8 mouse cellular contexts compared by ENCODE assay signal in genomic region chr12:78225707-78226518, GRCm38 (mm10). TPM values are rescaled to one million over a fixed set of nuclear protein-coding genes. Genes with fewer than 3 reads are reported as not detected.
A peak's percentile ranks its signal among the peaks of the same experiment; 100 is the strongest.
DNase-seq lines count a peak whose midpoint lies in the region; ATAC-seq and TF ChIP-seq lines count a peak whose summit lies in the region.

TSS of gene Gphn (plus strand) at chr12:78226379.

- TF ChIP-seq EP300 in heart, adult 2 months (IDR thresholded peaks at IDR 0.05; ENCODE audit: insufficient read depth, low read depth, low read length): no peak; the same call in 1 of the 2 replicates

- peaks cover 4% of the 10 kb centered on the region; the same call in 1 of the 2 replicates for H3K4me1 ChIP-seq in embryonic facial prominence, embryonic 14.5 days (ENCODE audit: control insufficient read depth, insufficient read depth, low read length)
- peaks cover 2% of the 10 kb centered on the region for H3K4me1 ChIP-seq in heart, adult 2 months (ENCODE audit: control insufficient read depth, insufficient read depth, low read length)
- no peaks in the 10 kb centered on the region for H3K4me1 ChIP-seq in limb, embryonic 14.5 days (ENCODE audit: control insufficient read depth, insufficient read depth, low read length)
- H3K4me1 ChIP-seq in midbrain, postnatal 0 days (ENCODE audit: insufficient read depth, low read length): peaks cover 6% of the 10 kb centered on the region; the same call in 1 of the 2 replicates

- TF ChIP-seq CTCF in heart, adult 2 months (IDR thresholded peaks at IDR 0.05): peak; percentile 24
- TF ChIP-seq CTCF in midbrain, postnatal 0 days (IDR thresholded peaks at IDR 0.05): no peak; the same call in none of the 2 replicates

- peak; percentile 31; the same call in 1 of the 2 replicates for TF ChIP-seq POLR2A in heart, adult 2 months (IDR thresholded peaks at IDR 0.05; ENCODE audit: insufficient read depth, low read depth, low read length)
- TF ChIP-seq POLR2A in limb, embryonic 14.5 days (IDR thresholded peaks at IDR 0.05; ENCODE audit: borderline replicate concordance, extremely low read depth, insufficient read depth, insufficient read length): peak; percentile 59; the same call in 1 of the 2 replicates

- H3K4me3 ChIP-seq in embryonic facial prominence, embryonic 14.5 days (ENCODE audit: low read depth, low read length): peak within 1 kb of the TSS; percentile 95
- H3K4me3 ChIP-seq in heart, adult 2 months: peak within 1 kb of the TSS; percentile 97
- peak within 1 kb of the TSS; percentile 93 for H3K4me3 ChIP-seq in limb, embryonic 14.5 days (replicated peaks; ENCODE audit: low read length)
- peak within 1 kb of the TSS; percentile 83 for H3K4me3 ChIP-seq in midbrain, postnatal 0 days (ENCODE audit: low read depth, low read length)

- peaks cover 2% of the 10 kb centered on the region; the same call in 1 of the 2 replicates for H3K79me2 ChIP-seq in heart, adult 2 months (replicated peaks; ENCODE audit: control insufficient read depth, insufficient read depth, low read length)

- intact Hi-C loops in heart, adult 2 months (cut with DNase I): loop anchor here (2.0 to 10.0 kb wide), 3 partner anchors 106 to 639 kb away; partner anchors contain the start of genes Atp6v1d, Eif2s1 and Mpp5

- no peaks in the 10 kb centered on the region for H3K9me3 ChIP-seq in embryonic facial prominence, embryonic 14.5 days (ENCODE audit: control insufficient read depth, low read length)
- H3K9me3 ChIP-seq in limb, embryonic 14.5 days (ENCODE audit: control insufficient read depth, low read length): no peaks in the 10 kb centered on the region
- H3K9me3 ChIP-seq in midbrain, postnatal 0 days (ENCODE audit: low read length): no peaks in the 10 kb centered on the region

- ATAC-seq in embryonic facial prominence, embryonic 14.5 days (ENCODE audit: low read depth): peak; percentile 98
- peak; percentile 98 for ATAC-seq in limb, embryonic 14.5 days (ENCODE audit: low FRiP score, low read depth)
- ATAC-seq in midbrain, postnatal 0 days (ENCODE audit: low FRiP score): peak; percentile 96

- peak within 1 kb of the TSS; percentile 88 for H3K4me2 ChIP-seq in embryonic facial prominence, embryonic 14.5 days (ENCODE audit: low read depth, low read length)
- H3K4me2 ChIP-seq in limb, embryonic 14.5 days (replicated peaks; ENCODE audit: low read depth, low read length, severe bottlenecking): peak within 1 kb of the TSS; percentile 85
- peak within 1 kb of the TSS; percentile 68 for H3K4me2 ChIP-seq in midbrain, postnatal 0 days (ENCODE audit: low read depth, low read length, poor library complexity, severe bottlenecking)

- no peaks in the 10 kb centered on the region for H3K36me3 ChIP-seq in embryonic facial prominence, embryonic 14.5 days (ENCODE audit: control insufficient read depth, insufficient read depth, low read length)
- H3K36me3 ChIP-seq in heart, adult 2 months (ENCODE audit: control insufficient read depth, insufficient read depth, low read length): peaks cover 2% of the 10 kb centered on the region; the same call in 1 of the 2 replicates
- no peaks in the 10 kb centered on the region for H3K36me3 ChIP-seq in limb, embryonic 14.5 days (ENCODE audit: control insufficient read depth, insufficient read depth, low read length)
- H3K36me3 ChIP-seq in midbrain, postnatal 0 days (ENCODE audit: insufficient read depth, low read length): no peaks in the 10 kb centered on the region

- H3K9ac ChIP-seq in embryonic facial prominence, embryonic 14.5 days (ENCODE audit: low read depth, low read length): peak within 1 kb of the TSS; percentile 85
- H3K9ac ChIP-seq in heart, adult 2 months (ENCODE audit: low read depth, low read length): peak within 1 kb of the TSS; percentile 90
- peak within 1 kb of the TSS; percentile 84 for H3K9ac ChIP-seq in limb, embryonic 14.5 days (ENCODE audit: low read depth, low read length, severe bottlenecking)
- H3K9ac ChIP-seq in midbrain, postnatal 0 days (replicated peaks; ENCODE audit: low read length, poor library complexity, severe bottlenecking): peak within 1 kb of the TSS; percentile 77

- peak within 1 kb of the TSS; percentile 98 for H3K27ac ChIP-seq in embryonic facial prominence, embryonic 14.5 days (replicated peaks; ENCODE audit: low read depth, low read length)
- peak within 1 kb of the TSS; percentile 99 for H3K27ac ChIP-seq in heart, adult 2 months
- peak within 1 kb of the TSS; percentile 98 for H3K27ac ChIP-seq in limb, embryonic 14.5 days (replicated peaks; ENCODE audit: low read depth, low read length)
- H3K27ac ChIP-seq in midbrain, postnatal 0 days (ENCODE audit: low read depth, low read length): peak within 1 kb of the TSS; percentile 94

- DNase-seq in 3T3-L1 (ENCODE audit: low read depth, low spot score): peak; percentile 87
- peak; percentile 75 to 77 for DNase-seq in adrenal gland, postnatal 4 days (ENCODE audit: low spot score in 2 of 2)
- DNase-seq in embryonic facial prominence, embryonic 14.5 days (ENCODE audit: low spot score): peak; percentile 97
- peak; percentile 91 to 93 for DNase-seq in heart, adult 2 months
- peak; percentile 91 for DNase-seq in kidney, adult 8-10 months
- DNase-seq in limb, embryonic 14.5 days (ENCODE audit: low spot score): peak; percentile 90
- peak; percentile 95 for DNase-seq in midbrain, postnatal 0 days (ENCODE audit: low spot score)
- DNase-seq in spleen, postnatal 14 days (ENCODE audit: low spot score in 2 of 2): peak; percentile 47 to 60

- no peaks in the 10 kb centered on the region for H3K27me3 ChIP-seq in embryonic facial prominence, embryonic 14.5 days (replicated peaks; ENCODE audit: control insufficient read depth, insufficient read depth, low read length)
- no peaks in the 10 kb centered on the region for H3K27me3 ChIP-seq in heart, adult 2 months (ENCODE audit: control insufficient read depth, insufficient read depth, low read length)
- H3K27me3 ChIP-seq in limb, embryonic 14.5 days (ENCODE audit: control insufficient read depth, insufficient read depth, low read length): no peaks in the 10 kb centered on the region
- no peaks in the 10 kb centered on the region for H3K27me3 ChIP-seq in midbrain, postnatal 0 days (ENCODE audit: insufficient read depth, low read length)

- 0% methylated on average over 27 of the region's 70 CpGs for WGBS in embryonic facial prominence, embryonic 14.5 days
- under 1% methylated on average over 70 of the region's 70 CpGs for WGBS in heart, adult 2 months
- 0% methylated on average over 63 of the region's 70 CpGs for WGBS in limb, embryonic 14.5 days
- under 1% methylated on average over 69 of the region's 70 CpGs for WGBS in midbrain, postnatal 0 days

RNA-seq across cellular contexts. Expression of gene Gphn, which starts in this region (rescaled TPM):
- 10 to 100 TPM; 25.7 to 26.7 TPM for total RNA-seq in adrenal gland, postnatal 4 days (2021)
- 15.8 and 16.0 TPM in 2 replicates for polyA plus RNA-seq in embryonic facial prominence, embryonic 14.5 days (2014; fragmentation: Nextera tagmentation; extraction: Ambion mirVana)
- total RNA-seq in heart, adult 2 months (2021): 10 to 100 TPM; 21.4 to 23.5 TPM
- 12.2 and 18.6 TPM in 2 replicates for polyA plus RNA-seq in heart, adult 2 months (2012; rRNA removed)
- 17.5 and 18.9 TPM in 2 replicates for polyA plus RNA-seq in limb, embryonic 14.5 days (2012; rRNA removed)
- polyA plus RNA-seq in limb, embryonic 14.5 days (2014; fragmentation: Nextera tagmentation; extraction: Ambion mirVana): 16.4 and 19.1 TPM in 2 replicates
- 83.2 and 93.1 TPM in 2 replicates for total RNA-seq in midbrain, postnatal 0 days (2014; rRNA removed)
- polyA plus RNA-seq in midbrain, postnatal 0 days (2015; fragmentation: Nextera tagmentation; extraction: Ambion mirVana): 69.7 and 71.0 TPM in 2 replicates

Comparison
In these comparisons a context has a peak if more than half of its experiments do, and no peak if none do; other contexts are left out.
1. Peak in every context shown above with its lines: DNase-seq, ATAC-seq, H3K4me3 ChIP-seq and H3K27ac ChIP-seq.